Mouse (Mus musculus): ENCODE measurements around the gene Ybx1.

Gene Ybx1

DNA sequence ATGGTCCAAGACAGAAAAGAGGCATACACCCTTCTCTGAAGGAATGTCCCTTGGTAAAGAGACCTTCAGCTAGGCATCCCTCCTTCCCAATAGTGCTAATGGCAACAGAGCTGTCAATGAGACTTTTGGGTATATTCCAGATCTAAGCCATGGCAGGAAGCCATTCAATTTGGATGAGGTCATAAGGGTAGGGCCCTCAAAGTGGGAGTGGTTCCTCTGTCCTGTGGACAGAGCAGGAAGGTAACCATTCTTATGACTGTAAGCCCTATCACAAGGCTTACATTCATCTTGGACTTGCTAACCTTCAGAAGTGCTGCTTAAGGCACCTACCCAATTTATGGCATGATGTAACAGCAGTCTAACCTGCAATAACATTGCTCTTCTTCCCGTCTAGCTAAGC, 19.8 kb downstream of the Ybx1 start:
- no peak for DNase-seq (ENCODE audit: extremely low read depth, low read depth, low spot score)

DNA sequence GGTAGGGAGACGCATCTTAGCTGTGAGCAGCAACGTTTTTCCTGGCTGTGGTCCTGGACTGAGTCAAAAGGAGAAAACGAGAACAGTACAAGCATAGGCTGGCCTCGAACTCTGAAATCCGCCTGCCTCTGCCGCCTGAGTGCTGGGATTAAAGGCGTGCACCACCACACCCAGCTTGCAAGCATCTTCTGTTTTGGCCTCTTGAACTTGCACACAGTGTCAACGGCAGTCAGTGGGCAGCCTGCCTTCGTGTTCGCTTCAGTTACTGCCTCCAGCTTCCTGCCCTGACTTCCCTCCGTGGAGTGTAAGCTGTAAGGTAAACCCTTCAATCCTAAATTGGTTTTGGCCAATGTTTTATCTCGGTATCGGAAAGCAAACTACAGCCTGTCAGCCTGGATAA, 27.8 kb downstream of the Ybx1 start:
- DNase-seq (ENCODE audit: extremely low read depth, low read depth, low spot score) = no peak

DNA sequence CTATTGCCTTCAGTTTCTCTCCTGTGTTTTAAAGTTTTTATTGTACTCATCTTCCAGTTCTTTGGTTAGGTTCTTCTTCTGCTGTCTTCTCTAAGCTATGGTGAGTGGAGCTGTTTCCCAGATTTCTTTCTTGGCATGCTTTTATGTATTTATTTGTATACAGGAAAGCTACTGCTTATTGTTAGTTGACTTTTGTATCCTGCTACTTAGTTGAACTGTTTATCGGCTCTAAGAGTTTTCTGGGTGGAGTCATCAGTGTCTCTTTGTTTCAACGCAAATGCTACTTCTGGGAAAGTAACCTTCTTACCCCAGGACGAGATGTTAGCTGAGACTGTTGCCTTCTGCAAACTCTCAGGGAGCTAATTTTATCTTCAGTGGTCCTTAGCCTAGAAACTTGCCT, 30.9 kb downstream of the Ybx1 start:
- DNase-seq (ENCODE audit: extremely low read depth, low read depth, low spot score) = no peak

DNA sequence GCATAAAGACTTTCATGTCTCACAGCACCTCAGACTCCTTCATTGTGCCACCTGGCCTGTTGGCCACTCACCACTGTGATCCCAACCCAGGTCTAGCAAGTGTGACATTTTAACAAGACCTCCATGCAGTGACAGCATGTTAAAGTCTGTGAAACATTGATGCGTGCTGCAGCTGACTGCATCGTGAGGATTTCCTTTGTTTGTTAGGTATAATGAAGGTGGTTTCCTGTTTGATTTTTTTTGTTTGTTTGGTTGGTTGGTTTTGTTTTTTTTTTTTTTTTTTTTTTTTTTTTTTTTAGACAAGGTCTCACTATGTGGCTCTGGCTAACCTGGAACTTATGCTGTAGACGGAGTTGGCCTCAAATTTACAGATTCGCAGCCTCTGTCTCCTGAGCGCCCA, 31.9 kb downstream of the Ybx1 start:
- no peak for DNase-seq (ENCODE audit: extremely low read depth, low read depth, low spot score)

DNA sequence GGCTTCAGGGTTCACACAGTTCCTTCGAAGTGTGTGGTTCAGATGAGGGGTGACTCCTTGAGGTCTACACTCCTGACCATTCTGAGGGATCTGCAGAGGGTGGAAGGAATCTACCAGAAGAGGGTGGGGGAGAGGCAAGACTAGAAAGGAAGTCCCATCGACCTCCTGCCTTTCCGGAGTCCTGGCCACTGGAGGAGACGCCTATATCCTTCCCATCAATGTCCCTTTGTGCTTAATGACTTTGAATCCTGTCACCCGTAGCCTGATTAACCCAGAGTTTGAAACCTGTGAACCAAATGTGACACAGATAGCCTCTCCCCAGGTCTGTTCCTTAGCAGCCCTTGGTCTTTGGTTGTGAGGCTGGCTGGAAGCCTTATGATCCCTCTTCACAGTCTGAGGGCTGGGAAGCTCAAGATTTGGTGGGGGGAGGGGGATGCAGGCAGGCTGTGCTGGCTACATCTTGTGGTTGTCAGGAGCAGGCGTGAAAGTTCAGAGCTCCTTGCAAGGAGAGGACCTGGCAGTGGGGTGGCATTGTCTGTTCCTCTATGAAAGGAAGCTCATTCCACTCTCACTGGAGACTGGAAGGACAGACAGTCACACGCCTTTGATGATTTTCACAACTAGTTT, 33.2 kb downstream of the Ybx1 start:
- DNase-seq (ENCODE audit: extremely low read depth, low read depth, low spot score) = no peak

DNA sequence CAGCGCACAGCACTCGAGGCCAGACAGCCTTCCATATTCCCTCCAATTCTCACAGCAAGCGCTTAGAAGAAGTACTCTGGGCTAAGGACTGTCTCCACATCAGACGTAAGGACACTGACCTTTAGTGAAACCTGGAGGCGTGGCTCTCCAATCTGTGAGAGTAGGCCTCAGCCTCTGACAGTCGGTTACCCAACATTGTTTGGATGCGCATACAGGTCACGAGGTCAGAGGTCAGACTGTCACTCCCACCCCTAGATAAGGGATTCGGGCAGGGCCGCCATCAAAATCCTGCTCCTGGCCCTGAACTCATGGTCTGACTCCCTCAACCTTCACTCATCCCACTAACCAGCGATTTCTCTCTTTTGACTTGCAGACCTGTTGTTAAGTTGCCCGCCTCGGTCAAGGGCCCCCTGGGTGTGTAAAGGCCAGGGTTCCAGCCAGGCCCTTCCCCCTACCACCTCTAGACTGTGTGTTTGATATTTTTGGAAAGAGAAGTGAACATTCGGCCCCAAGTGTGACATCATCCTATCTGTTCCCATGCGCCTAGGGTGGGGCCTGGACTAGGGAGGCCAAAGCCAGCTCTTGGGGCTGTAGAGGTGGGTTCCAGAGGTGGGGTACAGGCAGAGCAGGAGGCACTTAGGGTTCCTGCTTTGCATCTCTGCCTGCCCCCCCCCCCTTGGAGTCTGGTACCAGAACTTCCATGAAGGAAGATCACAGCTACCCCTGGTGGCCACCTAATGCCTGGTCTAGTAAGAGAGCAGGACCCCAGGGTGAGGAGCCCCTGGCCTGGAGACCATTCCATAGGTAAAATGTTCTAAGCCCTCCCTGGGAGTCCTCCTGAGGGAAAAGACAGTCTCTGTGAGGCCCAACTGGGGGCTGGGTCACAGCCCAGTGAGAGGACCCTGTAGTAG, 34.8 kb downstream of the Ybx1 start:
- DNase-seq (ENCODE audit: extremely low read depth, low read depth, low spot score) = no peak

DNA sequence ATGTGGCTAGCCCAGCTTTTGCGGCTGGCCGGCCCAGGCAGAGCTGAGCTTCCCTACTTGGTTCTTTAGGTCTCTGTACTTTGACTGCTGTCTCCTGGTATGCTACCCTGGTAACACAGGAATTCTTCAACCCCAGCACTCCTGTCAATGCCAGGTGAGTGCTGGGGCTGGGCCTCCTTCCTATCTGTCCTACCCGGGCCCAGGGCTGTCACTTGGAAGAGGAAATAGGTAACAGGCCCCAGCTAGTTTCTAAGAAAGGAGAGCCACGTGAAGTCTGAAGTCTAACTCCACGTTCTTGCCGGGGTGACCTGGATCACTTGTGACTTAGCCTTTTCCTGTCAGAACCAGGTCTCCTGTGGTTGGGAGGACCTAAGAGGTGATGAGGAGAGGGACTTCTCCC, 37.3 kb downstream of the Ybx1 start:
- no peak for DNase-seq (ENCODE audit: extremely low read depth, low read depth, low spot score)

DNA sequence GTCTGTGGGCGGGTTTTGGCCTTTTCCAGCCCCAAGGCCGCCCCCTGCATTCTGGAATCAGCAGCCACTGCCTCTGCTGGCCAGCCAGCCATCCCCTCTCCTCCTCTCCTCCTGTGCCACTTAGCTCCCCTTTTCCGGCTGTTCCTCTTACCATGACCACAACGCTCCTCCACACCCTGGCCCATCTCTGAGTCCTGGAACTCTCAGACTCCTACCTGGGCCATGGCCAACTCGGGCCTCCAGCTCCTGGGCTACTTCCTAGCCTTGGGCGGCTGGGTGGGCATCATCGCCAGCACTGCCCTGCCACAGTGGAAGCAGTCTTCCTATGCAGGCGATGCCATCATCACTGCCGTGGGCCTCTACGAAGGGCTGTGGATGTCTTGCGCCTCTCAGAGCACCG, 39.1 kb downstream of the Ybx1 start, which contains the start of gene Cldn19:
Cldn19 (plus strand) TSS at position 64 of the 400 bp plus-strand sequence.
- DNase-seq (ENCODE audit: extremely low read depth, low read depth, low spot score) = no peak

DNA sequence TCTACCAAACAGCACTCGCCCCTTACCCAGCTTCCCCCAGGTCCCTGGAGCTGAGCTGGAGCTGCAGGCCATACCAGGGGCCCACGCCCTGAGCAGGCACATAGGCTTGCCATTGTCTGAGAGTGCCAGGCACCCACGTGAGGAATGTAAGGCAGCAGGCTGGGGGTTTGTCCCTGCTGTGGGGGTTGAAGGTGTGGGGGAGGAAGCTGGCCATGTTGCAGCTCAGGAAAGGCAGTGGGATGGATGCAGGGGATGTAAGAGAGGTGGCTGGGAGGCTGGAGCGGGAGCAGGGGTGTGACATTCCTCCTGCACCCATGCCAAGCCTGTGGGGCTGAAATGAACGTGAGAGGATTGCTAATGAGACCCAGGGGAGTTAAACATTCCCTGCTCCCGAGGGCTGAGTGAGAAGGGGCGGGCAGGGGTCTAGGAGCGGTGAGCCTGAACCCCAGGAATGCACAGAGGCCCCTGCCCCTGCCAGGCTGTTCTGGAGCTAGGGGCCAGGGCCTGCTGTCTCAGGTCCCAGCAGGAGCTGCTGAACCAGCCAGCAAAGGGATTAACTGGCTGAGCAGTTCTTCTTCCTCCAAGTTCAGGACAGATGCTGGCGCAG, 40.3 kb downstream of the Ybx1 start:
- no peak for DNase-seq (ENCODE audit: extremely low read depth, low read depth, low spot score)

DNA sequence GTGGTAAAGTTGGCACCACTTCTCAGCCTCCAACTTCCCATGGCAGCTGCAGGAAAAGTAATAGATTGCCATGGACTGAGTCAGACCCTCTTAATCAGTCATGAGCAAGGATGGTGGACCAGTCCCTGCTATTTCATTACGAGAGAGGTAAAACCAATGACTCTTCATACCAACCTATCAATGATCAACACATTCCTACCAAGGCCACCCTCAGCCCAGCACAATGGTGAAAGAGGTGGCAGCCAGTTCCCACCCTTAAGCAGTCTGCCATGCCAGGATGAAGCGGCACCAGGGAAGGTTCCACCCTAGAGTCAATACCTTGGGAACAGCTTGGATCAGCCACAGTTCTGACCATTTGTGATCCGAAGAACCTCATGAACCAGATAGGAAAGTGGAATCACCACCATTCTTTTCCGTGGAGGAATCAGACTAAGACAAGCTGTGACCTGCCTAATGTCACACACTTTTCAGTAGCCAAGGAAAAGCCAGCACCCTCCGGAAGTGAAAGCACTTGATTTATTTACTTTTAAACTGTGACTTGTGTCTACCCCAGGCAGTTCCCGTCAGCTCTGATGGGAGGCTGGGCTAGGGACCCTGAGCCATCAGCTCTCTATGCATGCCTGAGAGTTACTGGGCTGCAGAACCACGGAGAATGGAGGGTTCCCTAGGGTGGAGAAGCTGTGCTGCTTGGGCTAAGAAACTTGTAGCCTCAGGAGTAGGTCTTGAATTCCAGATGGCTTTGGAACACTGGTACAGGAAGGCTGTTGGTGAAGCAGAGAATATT, 42.2 kb downstream of the Ybx1 start:
- DNase-seq (ENCODE audit: extremely low read depth, low read depth, low spot score) = no peak

DNA sequence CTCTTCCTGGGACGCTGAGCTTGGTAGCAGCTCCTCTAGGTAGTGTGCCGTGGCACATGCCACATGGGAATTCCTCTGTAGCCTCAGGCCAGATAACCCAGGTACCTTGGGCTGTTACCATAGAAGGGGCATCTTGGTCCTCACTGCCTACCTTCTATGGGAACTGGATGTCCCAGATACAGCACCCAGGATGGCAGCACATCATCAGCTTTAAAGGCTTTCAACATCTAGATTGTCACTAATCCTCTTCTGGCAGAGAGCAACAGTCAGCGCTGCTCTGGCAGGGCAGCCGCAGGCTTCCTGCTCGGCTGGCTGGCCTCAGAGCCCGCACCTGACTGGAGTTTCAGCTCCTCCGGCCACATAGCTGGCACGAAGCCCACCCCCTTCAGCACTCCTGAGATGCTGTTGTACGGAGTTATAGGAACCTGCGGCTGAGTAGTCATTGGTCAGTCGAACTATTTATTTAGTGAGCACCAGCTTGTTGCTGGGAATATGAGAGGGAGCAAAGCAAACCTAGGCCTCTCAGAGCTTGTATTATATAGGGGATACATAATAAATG, 45.9 kb downstream of the Ybx1 start:
- DNase-seq (ENCODE audit: extremely low read depth, low read depth, low spot score) = peak; percentile 52

DNA sequence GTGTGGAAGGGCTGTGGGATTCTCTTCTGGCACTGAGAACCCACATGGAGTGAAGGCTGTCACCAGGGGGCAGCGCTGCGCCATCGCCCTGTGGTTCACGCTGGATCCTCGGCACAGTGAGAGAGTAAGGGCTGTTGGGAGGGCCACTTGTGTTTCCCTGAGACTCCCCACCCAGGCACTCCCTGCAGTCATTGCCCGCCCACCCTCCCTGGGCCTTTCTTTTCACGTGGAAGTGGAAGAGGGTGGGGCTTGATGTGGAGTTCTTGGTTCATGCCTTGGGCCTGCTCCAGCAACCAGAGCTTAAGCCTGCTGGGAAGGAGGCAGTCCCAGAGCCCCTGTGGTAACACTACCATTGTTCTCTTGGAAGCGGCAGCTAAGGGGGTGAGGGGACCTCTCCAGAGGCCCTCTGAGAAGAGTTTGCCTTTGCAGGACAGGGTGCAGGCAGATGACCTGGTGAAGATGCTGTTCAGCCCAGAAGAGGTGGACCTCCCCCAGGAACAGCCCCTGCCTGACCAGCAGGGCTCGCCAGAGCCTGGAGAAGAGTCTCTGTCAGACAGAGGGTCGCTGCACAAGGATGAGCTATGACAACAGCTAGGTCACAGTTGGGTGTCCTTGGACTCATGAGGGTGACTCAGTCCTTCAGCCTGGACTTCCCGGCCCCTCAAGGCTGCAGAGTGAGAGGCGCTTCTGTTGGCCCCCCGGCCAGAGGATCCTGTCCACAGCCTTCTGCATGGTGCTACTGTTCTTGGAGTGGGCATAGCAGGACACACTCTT, 46.8 kb downstream of the Ybx1 start:
- no peak for DNase-seq (ENCODE audit: extremely low read depth, low read depth, low spot score)

DNA sequence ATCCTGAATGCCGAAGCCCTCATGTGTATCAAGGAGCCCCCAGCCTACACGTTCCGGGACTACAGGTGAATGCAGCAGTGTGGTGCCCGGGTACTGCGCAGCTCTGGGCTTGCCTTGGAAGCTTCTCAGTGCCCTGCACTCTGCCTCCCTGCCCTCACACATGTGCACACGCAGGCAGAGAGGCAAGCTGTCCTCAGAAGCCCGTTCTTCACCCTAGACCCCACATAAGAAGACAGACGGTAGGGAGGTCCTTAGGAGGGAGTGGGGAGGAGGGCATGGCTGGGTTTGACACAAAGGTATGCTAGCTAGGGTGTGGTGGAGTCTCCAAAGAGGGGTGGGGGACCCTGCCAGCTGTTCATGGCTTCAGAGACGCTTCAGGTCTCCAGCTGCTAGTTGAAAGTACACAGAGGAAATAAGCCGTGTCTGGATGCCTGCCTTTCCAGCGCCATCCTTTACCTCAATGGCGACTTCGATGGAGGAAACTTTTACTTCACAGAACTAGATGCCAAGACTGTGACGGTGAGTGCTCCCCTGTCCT, 47.6 kb downstream of the Ybx1 start:
- DNase-seq (ENCODE audit: extremely low read depth, low read depth, low spot score) = no peak

DNA sequence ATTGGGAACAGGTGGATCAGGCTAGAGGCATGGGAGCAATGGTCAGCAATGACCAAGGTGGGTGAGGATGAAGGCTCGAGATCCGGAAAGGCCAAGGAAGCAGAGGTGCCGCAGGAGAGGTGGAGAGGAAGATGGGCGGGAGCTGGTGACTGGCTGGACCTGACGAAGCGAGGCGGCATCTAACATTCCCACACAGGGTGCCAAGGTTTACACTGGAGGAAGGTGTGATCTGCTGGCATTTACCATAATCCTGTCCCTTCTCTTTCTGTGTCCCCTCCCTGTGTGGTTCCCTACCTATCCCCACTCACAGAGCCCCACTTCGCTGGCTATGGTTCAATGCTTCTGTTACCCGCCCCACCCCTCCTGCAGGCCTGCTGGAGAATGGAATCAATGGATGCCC, 48.4 kb downstream of the Ybx1 start:
- no peak for DNase-seq (ENCODE audit: extremely low read depth, low read depth, low spot score)

DNA sequence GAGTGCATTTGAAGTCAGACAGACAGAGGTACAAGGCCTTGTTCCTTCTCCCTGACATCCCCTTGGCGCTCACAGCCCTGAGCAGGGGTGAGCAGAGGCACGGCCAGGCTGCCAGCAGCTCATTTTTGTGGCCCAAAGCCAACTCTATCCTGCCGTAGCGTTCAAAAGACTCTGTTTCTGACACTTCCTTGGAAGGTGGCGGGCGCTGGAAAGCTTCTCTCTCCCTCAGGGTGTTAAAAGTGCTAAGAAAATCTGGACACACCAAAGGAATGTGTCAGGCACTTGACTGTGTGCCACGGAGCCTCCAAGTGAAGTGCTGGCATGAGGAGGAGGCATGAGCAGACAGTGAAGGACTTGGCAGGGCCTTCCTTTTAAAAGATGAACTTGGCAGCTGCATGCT, 48.8 kb downstream of the Ybx1 start:
- peak; percentile 89 for DNase-seq (ENCODE audit: extremely low read depth, low read depth, low spot score)

DNA sequence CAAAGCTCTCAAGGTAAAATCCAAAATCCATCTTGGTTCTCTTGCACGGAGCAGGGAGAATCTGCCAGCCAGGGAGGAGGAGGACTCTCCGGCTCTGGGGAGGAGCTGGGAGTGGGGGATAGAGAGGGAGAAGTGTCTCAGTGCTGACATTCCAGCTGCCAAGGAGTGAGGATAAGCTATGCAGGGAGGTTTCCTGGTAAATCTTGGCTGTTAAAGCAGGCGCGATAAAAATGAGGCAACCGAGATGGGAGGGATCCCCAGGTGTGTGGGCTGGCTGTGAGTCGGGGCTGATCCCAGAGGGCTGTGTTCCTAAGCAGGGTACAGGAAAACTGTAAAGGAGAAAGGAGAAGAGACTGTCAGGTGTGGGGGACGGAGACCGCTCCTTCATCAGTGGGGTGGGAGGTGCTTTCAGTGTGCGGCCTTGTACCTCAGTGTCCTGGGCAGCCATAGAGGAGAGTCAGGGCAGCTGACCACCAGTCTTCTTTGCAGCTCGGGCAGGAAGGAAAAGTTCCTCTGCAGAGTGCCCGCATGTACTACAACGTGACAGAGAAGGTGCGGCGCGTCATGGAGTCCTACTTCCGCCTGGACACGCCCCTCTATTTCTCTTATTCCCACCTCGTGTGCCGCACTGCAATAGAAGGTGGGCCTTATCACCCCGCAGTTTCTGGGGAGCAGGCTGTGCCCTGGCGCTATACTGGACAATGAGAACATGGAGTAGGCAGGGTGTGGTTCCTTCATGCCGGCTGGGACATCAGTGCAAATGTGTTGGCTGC, 49.8 kb downstream of the Ybx1 start:
- DNase-seq (ENCODE audit: extremely low read depth, low read depth, low spot score) = no peak

DNA sequence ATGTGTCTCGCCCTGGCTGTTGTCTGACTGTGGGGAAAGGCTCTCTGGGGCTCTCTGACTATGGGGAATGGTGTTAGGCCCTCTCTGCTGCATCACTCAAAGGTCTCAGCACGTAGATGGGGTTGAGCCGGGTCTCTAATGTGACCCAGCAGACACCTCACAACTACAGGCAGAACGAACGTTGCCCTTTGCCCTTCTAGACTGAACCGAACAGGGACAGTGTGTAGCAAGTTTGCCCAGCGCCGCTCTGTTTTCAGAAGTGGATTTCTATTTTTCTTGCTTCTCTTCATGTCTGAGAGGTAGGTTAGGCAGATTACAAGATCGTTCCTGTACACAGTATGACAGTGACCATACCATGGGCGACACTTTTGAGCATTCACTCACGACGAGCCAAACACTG, 51.8 kb downstream of the Ybx1 start:
- DNase-seq (ENCODE audit: extremely low read depth, low read depth, low spot score) = no peak

DNA sequence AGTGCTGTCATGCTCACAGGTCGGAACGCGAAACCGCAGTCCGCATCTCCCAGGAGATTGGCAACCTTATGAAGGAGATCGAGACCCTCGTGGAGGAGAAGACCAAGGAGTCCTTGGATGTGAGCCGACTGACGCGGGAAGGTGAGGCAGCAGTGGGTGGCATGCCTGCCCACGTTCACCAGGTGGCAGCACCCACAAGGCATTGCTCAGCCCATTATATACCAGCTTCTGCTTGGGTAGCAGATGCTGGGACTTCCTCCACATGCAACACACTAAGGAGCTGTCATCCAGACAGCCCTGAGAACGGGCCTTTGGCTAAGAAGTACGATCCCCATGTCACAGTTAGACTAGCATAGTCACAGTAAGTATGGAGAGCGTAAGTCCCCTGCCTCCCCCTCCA, 52.7 kb downstream of the Ybx1 start:
- DNase-seq (ENCODE audit: extremely low read depth, low read depth, low spot score) = no peak

DNA sequence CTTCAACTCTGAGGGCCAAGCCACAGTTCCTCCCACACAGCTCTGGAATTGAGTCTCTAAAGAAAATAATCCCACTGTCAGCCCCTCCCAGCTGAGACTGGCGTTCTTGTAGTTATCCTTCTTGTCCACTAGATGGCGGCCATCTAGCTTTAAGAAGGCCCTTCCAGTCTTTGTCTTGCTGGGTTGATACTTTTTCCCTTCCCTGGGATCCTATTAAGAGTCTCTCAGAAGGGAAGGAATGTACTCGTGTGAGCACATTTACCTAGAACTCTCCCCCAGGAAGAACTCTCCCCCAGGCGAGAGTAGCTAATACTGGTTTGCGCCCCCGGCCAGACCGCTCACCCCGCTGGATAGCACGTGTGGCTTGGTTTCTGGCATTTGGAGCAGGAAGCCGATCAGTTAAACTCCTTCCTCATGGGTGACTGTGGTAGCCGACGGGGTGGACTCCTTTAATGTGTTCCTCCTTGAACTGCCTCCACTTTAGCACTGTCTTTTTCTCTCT, 55.2 kb downstream of the Ybx1 start:
- no peak for DNase-seq (ENCODE audit: extremely low read depth, low read depth, low spot score)

Data from fat pad, adult 2 months (tissue).